Mouse (Mus musculus) embryonic facial prominence, embryonic 11.5 days (tissue): Measurements from ENCODE around the gene Dnase2b. TPM values are rescaled to one million over a fixed set of nuclear protein-coding genes. Genes with fewer than 3 reads are reported as not detected.

Experiments
- ATAC-seq: fragments of 200-750 bp; cut with Nextera tagmentation; replicated peaks from 2 replicates; pipeline ENCODE4 v1.8.0; 2017; ENCODE audit warnings: low read depth; ENCODE audit not compliant: insufficient number of reproducible peaks, low FRiP score, low TSS enrichment
- DNase-seq: peaks from one replicate; pipeline ENCODE4 v3.0.0-alpha.2; 2015; ENCODE audit warnings: low spot score
- H3K27ac ChIP-seq: fragments of 300-500 bp; sonication (generic); replicated peaks from 2 replicates; pipeline ENCODE4 v1.5.1; 2014; ENCODE audit warnings: mild to moderate bottlenecking, low read depth, low read length, control low read depth
- H3K27me3 ChIP-seq: fragments of 300-500 bp; sonication (generic); 2 replicates; pipeline ENCODE4 v1.6.1; 2014; ENCODE audit warnings: mild to moderate bottlenecking, low read length, moderate library complexity, mixed read lengths; ENCODE audit not compliant: control insufficient read depth, insufficient read depth
- H3K36me3 ChIP-seq: fragments of 300-500 bp; sonication (generic); replicated peaks from 2 replicates; pipeline ENCODE4 v1.6.1; 2014; ENCODE audit warnings: low read depth, mild to moderate bottlenecking, low read length, moderate library complexity, mixed read lengths; ENCODE audit not compliant: control insufficient read depth, insufficient read depth
- H3K4me1 ChIP-seq: fragments of 300-500 bp; sonication (generic); 2 replicates; pipeline ENCODE4 v1.6.1; 2014; ENCODE audit warnings: low read length, mixed read lengths; ENCODE audit not compliant: control insufficient read depth, insufficient read depth
- H3K4me2 ChIP-seq: fragments of 300-500 bp; sonication (generic); 2 replicates; pipeline ENCODE4 v1.6.1; 2014; ENCODE audit warnings: low read depth, mild to moderate bottlenecking, control low read depth, low read length, moderate library complexity
- H3K4me3 ChIP-seq: fragments of 300-500 bp; sonication (generic); 2 replicates; pipeline ENCODE4 v1.5.1; 2014; ENCODE audit warnings: low read depth, low read length, control low read depth
- H3K9ac ChIP-seq: fragments of 300-500 bp; sonication (generic); replicated peaks from 2 replicates; pipeline ENCODE4 v1.6.1; 2014; ENCODE audit warnings: mild to moderate bottlenecking, control low read depth, low read length
- H3K9me3 ChIP-seq: fragments of 300-500 bp; sonication (generic); replicated peaks from 2 replicates; pipeline ENCODE4 v1.6.1; 2016; ENCODE audit warnings: mild to moderate bottlenecking, low read length, inconsistent platforms, mixed read lengths; ENCODE audit not compliant: control insufficient read depth
- WGBS: fragments of 180-500 bp; shearing (Covaris S2); extraction: QIAGEN DNeasy Blood & Tissue Kit; methylation state at CpG from one replicate; pipeline ENCODE4 v1.1.7; 2014; 5-methylcytosine and 5-hydroxymethylcytosine counted together
- polyA plus RNA-seq: library from polyadenylated mRNA; unstranded; fragments of >200 nt; fragmentation: Nextera tagmentation; extraction: Ambion mirVana; gene quantifications from 2 replicates; pipeline ENCODE4 v1.2.1, GENCODE M21; 2014

Dnase2b gene
- polyA plus RNA-seq, 1 experiment from 2014 or later, result not detected

DNA sequence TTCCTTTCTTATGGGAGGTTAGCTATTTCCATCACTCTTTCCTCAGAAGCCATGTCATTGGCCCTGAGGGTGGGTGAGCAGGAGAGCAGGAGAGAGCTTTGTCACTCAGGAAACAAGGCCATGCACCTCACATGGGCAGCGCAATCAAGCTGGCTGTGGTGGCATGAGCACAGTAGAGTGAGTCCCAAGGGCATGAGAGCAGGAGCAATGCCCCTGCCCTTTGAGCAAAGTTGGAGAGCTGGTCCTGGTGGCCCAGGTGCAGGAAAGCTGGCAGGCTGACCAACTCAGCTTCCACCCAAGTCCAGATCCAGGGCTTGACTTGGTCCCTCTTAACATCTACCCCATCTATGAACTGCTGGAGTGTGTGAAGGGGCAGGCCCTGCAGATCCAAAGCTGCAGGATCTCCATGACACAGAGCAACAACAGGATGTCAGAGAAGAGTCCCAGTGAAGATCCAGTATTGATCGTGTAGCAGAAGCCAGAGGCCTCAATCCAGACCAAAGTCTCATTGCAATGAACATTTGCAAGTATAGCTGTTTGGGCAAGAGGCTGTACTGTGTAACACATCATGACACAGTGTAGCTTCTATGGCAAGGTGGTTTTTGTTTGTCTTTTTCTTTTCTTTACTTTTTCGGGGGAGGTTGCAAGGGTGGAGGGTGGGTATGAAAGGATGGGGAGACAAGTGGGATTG, 35.2 kb downstream of the Dnase2b start:
- DNase-seq (no peak), ATAC-seq (no peak)
- Histone ChIP-seq H3K9me3 (no peaks in the 10 kb centered on the region), H3K9ac (no peak overlapping the region), H3K27ac (no peak overlapping the region), H3K4me2 (no peak overlapping the region), H3K36me3 (no peaks in the 10 kb centered on the region), H3K4me3 (no peak overlapping the region), H3K4me1 (no peaks in the 10 kb centered on the region), H3K27me3 (no peaks in the 10 kb centered on the region)
- WGBS, result 88% methylated on average over 3 of the region's 3 CpGs

DNA sequence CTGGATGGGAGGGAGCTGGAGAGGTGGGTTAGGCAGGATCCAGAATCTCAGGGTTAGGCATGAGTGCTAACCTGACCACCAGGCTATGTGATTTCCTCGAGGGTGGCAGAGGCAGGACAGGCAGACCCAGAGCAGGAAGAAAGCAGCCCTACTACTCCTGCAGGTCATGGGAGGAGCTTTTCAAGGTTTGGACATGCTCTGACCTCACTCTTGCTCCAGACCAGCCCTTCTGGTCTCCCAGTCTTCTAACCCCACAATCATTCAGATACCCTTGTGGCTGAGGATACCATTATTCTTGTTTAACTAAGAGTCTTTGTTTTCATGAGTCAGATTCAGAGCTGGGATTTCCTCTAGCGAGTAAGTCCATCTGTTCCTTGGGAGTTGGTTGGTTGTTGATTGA, 37.8 kb downstream of the Dnase2b start:
- Histone ChIP-seq H3K27me3 (no peaks in the 10 kb centered on the region), H3K4me2 (no peak overlapping the region), H3K4me3 (no peak overlapping the region), H3K4me1 (no peaks in the 10 kb centered on the region), H3K9me3 (no peaks in the 10 kb centered on the region), H3K9ac (no peak overlapping the region), H3K27ac (no peak overlapping the region), H3K36me3 (no peaks in the 10 kb centered on the region)
- DNase-seq (no peak), ATAC-seq (no peak)
- 68% methylated on average over 2 of the region's 2 CpGs for WGBS

DNA sequence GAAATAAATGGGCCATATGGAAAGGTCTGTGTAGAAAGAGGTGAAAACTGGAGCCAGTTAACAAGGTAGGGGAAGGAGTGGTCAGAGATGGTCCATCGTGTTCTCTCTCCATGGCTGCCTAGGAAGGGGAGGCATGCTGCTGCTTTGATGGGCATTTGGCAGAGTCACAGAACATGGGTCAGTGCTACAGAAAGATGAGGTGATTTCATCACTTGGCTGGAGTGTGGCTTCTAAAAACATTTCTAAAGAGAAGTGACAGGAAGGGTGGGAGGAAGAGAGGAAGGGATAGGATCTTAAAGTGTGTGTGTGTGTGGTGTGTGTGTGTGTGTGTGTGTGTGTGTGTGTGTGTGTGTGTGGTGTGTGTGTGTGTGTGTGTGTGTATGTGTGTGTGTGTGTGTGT, 44.1 kb downstream of the Dnase2b start:
- no peak overlapping the region for H3K4me3 ChIP-seq

DNA sequence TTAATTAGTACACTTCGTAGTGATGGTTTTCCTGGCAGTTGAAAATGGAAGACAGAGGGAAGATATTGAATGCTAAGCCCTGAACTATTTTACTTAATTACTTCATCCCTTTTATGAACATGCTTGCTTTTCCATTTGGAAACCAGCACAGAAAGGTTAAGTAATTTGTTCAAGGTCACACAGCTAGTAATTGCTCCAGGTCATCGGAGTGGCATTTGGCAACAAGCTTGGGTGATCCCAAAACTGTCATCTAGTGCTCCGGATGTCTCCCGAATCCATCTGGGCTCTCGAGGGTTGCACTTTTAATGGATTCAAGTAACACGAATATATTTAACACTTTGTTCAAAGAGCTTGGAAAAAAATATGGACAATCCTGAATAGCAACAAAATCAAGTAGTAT, 44.5 kb downstream of the Dnase2b start:
- WGBS, result 75% methylated on average over 6 of the region's 6 CpGs
- no peak overlapping the region for H3K4me2 ChIP-seq

More for the DNA sequence above, 44.1 kb downstream of the Dnase2b start:
- Histone ChIP-seq H3K27me3 (no peaks in the 10 kb centered on the region), H3K4me2 (no peak overlapping the region), H3K4me1 (no peaks in the 10 kb centered on the region), H3K9ac (no peak overlapping the region), H3K9me3 (no peaks in the 10 kb centered on the region), H3K36me3 (no peaks in the 10 kb centered on the region), H3K27ac (no peak overlapping the region)
- no peak for DNase-seq
- WGBS, result 71% methylated on average over 1 of the region's 1 CpGs
- ATAC-seq, result no peak

DNA sequence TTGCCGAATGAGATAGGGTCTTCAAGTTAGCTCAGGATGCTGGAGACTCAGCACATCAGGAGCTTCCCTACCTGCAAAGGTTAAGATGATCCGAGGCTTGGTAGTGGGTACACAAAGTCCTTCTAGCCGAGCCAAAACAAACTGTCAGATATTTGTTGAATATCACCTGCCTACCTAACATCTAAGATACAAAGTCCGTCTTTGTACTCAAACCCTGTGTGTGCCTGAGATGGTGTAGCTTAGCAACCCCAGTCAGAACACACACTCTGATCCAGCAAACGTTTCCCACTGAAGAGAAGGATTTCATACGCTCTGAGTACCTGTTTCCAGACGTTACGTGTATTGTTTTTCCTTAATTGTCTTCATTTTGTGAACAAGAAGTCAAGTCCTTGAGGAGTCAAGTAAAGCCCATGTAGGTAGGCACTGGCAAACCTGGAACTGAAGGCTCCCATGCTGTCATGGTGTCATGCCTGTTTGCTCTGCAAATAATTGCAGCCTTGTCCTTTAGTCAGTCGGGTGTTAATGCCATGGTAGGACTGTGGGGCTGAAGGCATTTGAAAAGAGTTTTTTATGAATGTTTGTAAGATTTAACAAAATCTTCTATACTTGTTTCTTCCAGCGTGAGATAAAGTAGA, 45.1 kb downstream of the Dnase2b start, which contains the start of gene Uox:
Gene Uox (plus strand): TSS at position 279 of the 635 bp plus-strand sequence.
- WGBS, result 83% methylated on average over 10 of the region's 10 CpGs
- DNase-seq (no peak), ATAC-seq (no peak)
- H3K27ac ChIP-seq, result no peak within 1 kb of the TSS
- H3K9me3 ChIP-seq, result no peaks in the 10 kb centered on the region
- no peak within 1 kb of the TSS for H3K9ac ChIP-seq
- H3K27me3 ChIP-seq, result no peaks in the 10 kb centered on the region
- H3K4me1 ChIP-seq, result no peaks in the 10 kb centered on the region
- no peak within 1 kb of the TSS for H3K4me3 ChIP-seq
- H3K36me3 ChIP-seq, result no peaks in the 10 kb centered on the region
- no peak within 1 kb of the TSS for H3K4me2 ChIP-seq

More for the DNA sequence above, 44.5 kb downstream of the Dnase2b start:
- H3K27ac ChIP-seq, result no peak overlapping the region
- no peaks in the 10 kb centered on the region for H3K27me3 ChIP-seq
- H3K4me1 ChIP-seq, result no peaks in the 10 kb centered on the region
- no peak overlapping the region for H3K9ac ChIP-seq
- H3K4me3 ChIP-seq, result no peak overlapping the region
- DNase-seq (no peak), ATAC-seq (no peak)
- H3K9me3 ChIP-seq, result no peaks in the 10 kb centered on the region
- H3K36me3 ChIP-seq, result no peaks in the 10 kb centered on the region

DNA sequence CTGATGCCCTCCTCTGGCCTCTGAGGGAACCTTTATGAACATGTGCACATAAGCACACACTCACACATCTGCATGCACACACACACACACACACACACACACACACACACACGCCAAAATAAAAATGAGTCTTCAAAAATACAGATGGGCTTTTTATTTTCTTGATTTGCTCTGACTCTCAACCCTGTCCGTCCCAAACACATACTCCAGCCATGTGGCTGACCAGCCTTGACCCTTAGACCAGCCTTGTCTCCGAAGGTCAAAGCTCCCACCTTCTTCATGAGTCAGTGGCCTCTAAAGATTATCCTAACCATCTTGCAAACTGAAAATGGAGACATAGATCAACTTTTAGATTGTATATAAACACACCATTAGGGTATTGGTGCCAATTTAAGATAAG, 45.8 kb downstream of the Dnase2b start:
- Histone ChIP-seq H3K9ac (no peak overlapping the region), H3K27ac (no peak overlapping the region), H3K4me3 (no peak overlapping the region), H3K9me3 (no peaks in the 10 kb centered on the region), H3K4me1 (no peaks in the 10 kb centered on the region), H3K27me3 (no peaks in the 10 kb centered on the region), H3K36me3 (no peaks in the 10 kb centered on the region), H3K4me2 (no peak overlapping the region)
- DNase-seq, result no peak
- ATAC-seq, result no peak
- 89% methylated on average over 3 of the region's 3 CpGs for WGBS

DNA sequence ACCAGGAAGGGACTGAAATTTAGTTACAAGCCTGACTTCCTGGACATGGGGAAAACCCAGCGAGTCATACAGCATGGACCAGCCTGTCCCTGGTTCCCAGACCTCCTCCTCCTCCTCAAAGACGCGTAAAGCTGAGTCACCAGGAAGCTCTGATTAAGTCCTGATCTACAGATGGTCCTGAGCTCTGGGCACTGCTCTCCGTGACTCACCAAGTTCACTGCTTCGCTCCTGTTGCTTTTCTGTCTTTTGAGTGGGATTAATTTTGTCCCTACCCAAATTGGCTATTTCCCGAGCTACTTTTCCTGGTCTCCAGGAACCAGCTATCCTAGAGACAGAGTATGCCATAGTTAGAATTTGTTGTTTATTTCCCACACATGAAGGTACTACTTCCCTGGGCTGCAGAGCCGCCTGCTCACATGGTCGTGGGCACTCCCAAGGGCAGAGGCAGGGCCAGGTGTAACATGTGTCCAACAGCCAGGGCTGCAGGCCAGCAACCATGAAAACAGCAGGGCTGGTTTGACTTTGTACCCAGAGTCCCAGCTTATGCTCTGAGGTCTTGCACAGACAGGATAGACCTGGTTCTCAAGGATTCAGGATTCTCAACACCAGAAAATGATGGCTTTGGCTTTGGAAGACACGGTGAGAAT, 47.4 kb downstream of the Dnase2b start:
- Histone ChIP-seq H3K4me1 (no peaks in the 10 kb centered on the region), H3K27me3 (no peaks in the 10 kb centered on the region), H3K4me2 (no peak overlapping the region), H3K36me3 (no peaks in the 10 kb centered on the region), H3K27ac (no peak overlapping the region), H3K9me3 (no peaks in the 10 kb centered on the region), H3K4me3 (no peak overlapping the region), H3K9ac (no peak overlapping the region)
- ATAC-seq, result no peak
- WGBS, result 69% methylated on average over 9 of the region's 9 CpGs
- no peak for DNase-seq

DNA sequence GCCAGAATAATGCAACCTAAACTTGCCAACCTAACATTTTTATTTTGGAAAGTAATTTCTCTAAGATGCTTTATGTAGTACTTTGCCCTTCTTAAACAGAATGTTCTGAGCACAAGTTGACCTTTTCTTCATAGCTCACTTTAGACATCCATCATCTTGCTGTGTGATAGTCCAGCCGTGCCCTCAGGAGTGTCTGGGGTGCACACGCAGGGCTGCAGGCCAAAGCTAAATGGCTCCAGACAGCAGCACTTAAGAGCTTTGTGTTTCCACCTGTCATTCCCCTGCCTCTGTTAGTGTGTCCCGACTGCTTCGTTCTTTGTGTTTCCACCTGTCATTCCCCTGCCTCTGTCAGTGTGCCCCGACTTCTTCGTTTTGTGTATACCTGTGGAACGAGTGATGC, 48.0 kb downstream of the Dnase2b start:
- Histone ChIP-seq H3K4me1 (no peaks in the 10 kb centered on the region), H3K36me3 (no peaks in the 10 kb centered on the region), H3K9ac (no peak overlapping the region), H3K27me3 (no peaks in the 10 kb centered on the region), H3K9me3 (no peaks in the 10 kb centered on the region), H3K27ac (no peak overlapping the region), H3K4me3 (no peak overlapping the region), H3K4me2 (no peak overlapping the region)
- no peak for ATAC-seq
- DNase-seq, result no peak
- WGBS, result 68% methylated on average over 7 of the region's 7 CpGs
